Mouse (Mus musculus) embryo, embryonic 10.5 days (tissue): ENCODE measurements around the gene Pou6f1.
"Not testable (repeated sequence)": the region's sequence is repeated elsewhere in the genome, so short reads cannot be mapped to it uniquely, and the experiment has no call there.

Experiments
- DNase-seq: peaks from one replicate; pipeline ENCODE4 v3.0.0-alpha.2; 2015; ENCODE audit warnings: low spot score

The Pou6f1 gene

GRCm38 (mm10) chr15:100619200-100619599 lies 19.4 kb upstream of the Pou6f1 start:
- DNase-seq = no peak

GRCm38 (mm10) chr15:100616221-100616620 lies 16.4 kb upstream of the Pou6f1 start:
- DNase-seq = no peak

GRCm38 (mm10) chr15:100615825-100616220 lies 16.0 kb upstream of the Pou6f1 start:
- DNase-seq = peak; percentile 92

- peak; percentile 98 for DNase-seq
Observed at GRCm38 (mm10) chr15:100614996-100615824, 15.4 kb upstream of the Pou6f1 start, which contains the start of gene Dazap2. Gene Dazap2, plus strand, starts transcription at chr15:100615349.

GRCm38 (mm10) chr15:100614218-100614995 lies 14.6 kb upstream of the Pou6f1 start:
- no peak for DNase-seq

- peak; percentile 88 for DNase-seq
Observed at GRCm38 (mm10) chr15:100613584-100613983, 13.8 kb upstream of the Pou6f1 start.

GRCm38 (mm10) chr15:100612432-100612831 lies 12.6 kb upstream of the Pou6f1 start:
- DNase-seq = no peak

GRCm38 (mm10) chr15:100611951-100612350 lies 12.2 kb upstream of the Pou6f1 start:
- DNase-seq = no peak

GRCm38 (mm10) chr15:100606677-100607076 lies 6.9 kb upstream of the Pou6f1 start:
- not testable (repeated sequence) for DNase-seq

- no peak for DNase-seq
Observed at GRCm38 (mm10) chr15:100601669-100602068, 1.9 kb upstream of the Pou6f1 start.

GRCm38 (mm10) chr15:100600696-100601272 lies 1.0 kb upstream of the Pou6f1 start:
- DNase-seq = no peak

GRCm38 (mm10) chr15:100600047-100600695 lies 387 bp upstream of the Pou6f1 start:
- peak; percentile 83 for DNase-seq

- peak; percentile 66 for DNase-seq
Observed at GRCm38 (mm10) chr15:100598883-100599275, 905 bp downstream of the Pou6f1 start.

GRCm38 (mm10) chr15:100598287-100598882 lies 1.4 kb downstream of the Pou6f1 start:
- no peak for DNase-seq

GRCm38 (mm10) chr15:100592817-100593216 lies 7.0 kb downstream of the Pou6f1 start:
- no peak for DNase-seq

- DNase-seq = no peak
Observed at GRCm38 (mm10) chr15:100590436-100590835, 9.3 kb downstream of the Pou6f1 start.

GRCm38 (mm10) chr15:100588297-100588696 lies 11.5 kb downstream of the Pou6f1 start:
- DNase-seq = no peak

GRCm38 (mm10) chr15:100587166-100587565 lies 12.6 kb downstream of the Pou6f1 start:
- DNase-seq = no peak

GRCm38 (mm10) chr15:100585931-100586330 lies 13.9 kb downstream of the Pou6f1 start:
- DNase-seq = no peak

GRCm38 (mm10) chr15:100580108-100580507 lies 19.7 kb downstream of the Pou6f1 start:
- no peak for DNase-seq

GRCm38 (mm10) chr15:100577972-100578371 lies 21.8 kb downstream of the Pou6f1 start:
- no peak for DNase-seq

GRCm38 (mm10) chr15:100576810-100577209 lies 23.0 kb downstream of the Pou6f1 start:
- DNase-seq = no peak
